Mouse (Mus musculus) adrenal gland, adult (tissue): ENCODE results near the gene Smpd1.

Experiments
- DNase-seq, 2 experiments: peaks; one replicate each; pipeline ENCODE4 v3.0.0; 2022 to 2023; ENCODE audit warnings: low spot score in 1 of 2; ENCODE audit not compliant: inconsistent age in 2 of 2

Gene Smpd1

GRCm38 (mm10) chr7:105559016-105559415 is 4.9 kb downstream of the Smpd1 start:
- no peak for DNase-seq

GRCm38 (mm10) chr7:105562317-105562716 is 8.2 kb downstream of the Smpd1 start:
- no peak for DNase-seq

GRCm38 (mm10) chr7:105563367-105563766 is 9.2 kb downstream of the Smpd1 start:
- DNase-seq, result no peak

GRCm38 (mm10) chr7:105565071-105565836 is 11.1 kb downstream of the Smpd1 start:
- DNase-seq, result no peak

GRCm38 (mm10) chr7:105568583-105568982 is 14.4 kb downstream of the Smpd1 start:
- DNase-seq, result no peak

GRCm38 (mm10) chr7:105568988-105569471 is 14.9 kb downstream of the Smpd1 start:
- peak; percentile 32 to 53 for DNase-seq

GRCm38 (mm10) chr7:105569512-105570496 is 15.6 kb downstream of the Smpd1 start:
- DNase-seq, result no peak

GRCm38 (mm10) chr7:105570756-105571155 is 16.6 kb downstream of the Smpd1 start:
- no peak for DNase-seq

GRCm38 (mm10) chr7:105572949-105573348 is 18.8 kb downstream of the Smpd1 start:
- no peak for DNase-seq

- no peak for DNase-seq
These were observed 20.4 kb downstream of the Smpd1 start for GRCm38 (mm10) chr7:105574537-105574936.

GRCm38 (mm10) chr7:105576166-105576748 is 22.1 kb downstream of the Smpd1 start:
- DNase-seq, result no peak

- no peak for DNase-seq
These were observed 23.3 kb downstream of the Smpd1 start for GRCm38 (mm10) chr7:105577377-105577871.

- DNase-seq, result no peak
These were observed 24.3 kb downstream of the Smpd1 start for GRCm38 (mm10) chr7:105578481-105578880.

- DNase-seq, result peak in 1 of 2 experiments; percentile 55
These were observed 26.5 kb downstream of the Smpd1 start for GRCm38 (mm10) chr7:105580627-105581089.

GRCm38 (mm10) chr7:105581094-105581703 is 27.0 kb downstream of the Smpd1 start, which contains the start of gene Apbb1:
TSS of gene Apbb1 (minus strand) at chr7:105581653.
- peak; percentile 77 to 93 for DNase-seq

GRCm38 (mm10) chr7:105581959-105582358 is 27.8 kb downstream of the Smpd1 start:
- no peak for DNase-seq

GRCm38 (mm10) chr7:105588325-105588912 is 34.3 kb downstream of the Smpd1 start:
- no peak for DNase-seq

- DNase-seq, result no peak
These were observed 35.9 kb downstream of the Smpd1 start for GRCm38 (mm10) chr7:105590097-105590496.

- peak; percentile 62 to 91 for DNase-seq
These were observed 48.9 kb downstream of the Smpd1 start for GRCm38 (mm10) chr7:105602860-105603623.
